Mouse (Mus musculus): Measurements from ENCODE around the gene Mcf2. TPM values are rescaled to one million over a fixed set of nuclear protein-coding genes. Genes with fewer than 3 reads are reported as not detected.
A peak's percentile ranks its signal among the peaks of the same experiment; 100 is the strongest.

The Mcf2 gene
- under 1 TPM in 1 of 2 experiments, not detected in 1; 0.07 TPM for total RNA-seq (2021)
- long read RNA-seq, experiment 1: 0 reads
- long read RNA-seq, experiment 2: 0 reads

GRCm38 (mm10) chrX:60178744-60179458 is at the start of gene Mcf2:
TSS of gene Mcf2 (minus strand) at chrX:60179089.
- peak; percentile 3 for DNase-seq

- DNase-seq: no peak
Measured at GRCm38 (mm10) chrX:60187726-60188125, 8.8 kb upstream of the Mcf2 start.

GRCm38 (mm10) chrX:60182611-60183010 is 3.7 kb upstream of the Mcf2 start:
- no peak for DNase-seq

- DNase-seq: no peak
Measured at GRCm38 (mm10) chrX:60178025-60178743, 705 bp downstream of the Mcf2 start.

- DNase-seq: no peak
Measured at GRCm38 (mm10) chrX:60170106-60170505, 8.8 kb downstream of the Mcf2 start.

GRCm38 (mm10) chrX:60169511-60169910 is 9.4 kb downstream of the Mcf2 start:
- no peak for DNase-seq

- no peak for DNase-seq
Measured at GRCm38 (mm10) chrX:60168796-60169195, 10.1 kb downstream of the Mcf2 start.

GRCm38 (mm10) chrX:60147268-60147974 is 31.5 kb downstream of the Mcf2 start:
- DNase-seq: no peak

DNA sequence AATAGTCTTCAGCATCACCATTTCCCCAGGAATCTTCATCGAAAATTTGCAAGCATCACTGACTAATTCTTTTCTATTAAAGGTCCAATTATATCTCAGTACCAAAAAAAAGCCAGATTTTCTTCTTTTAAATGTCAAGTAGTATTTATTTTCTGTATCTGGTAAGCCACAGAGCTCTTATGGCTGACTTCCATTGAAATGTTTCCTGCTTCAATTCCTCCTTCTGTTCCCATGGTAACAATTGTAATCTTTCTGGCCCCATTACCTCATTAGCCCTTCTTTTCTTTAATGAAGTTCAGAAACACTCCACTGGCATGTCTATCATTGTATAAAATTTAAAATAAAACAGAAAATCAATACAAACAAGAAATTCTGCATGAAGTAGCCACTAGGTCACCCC is 103.5 kb downstream of the Mcf2 start:
- no peak for DNase-seq

DNA sequence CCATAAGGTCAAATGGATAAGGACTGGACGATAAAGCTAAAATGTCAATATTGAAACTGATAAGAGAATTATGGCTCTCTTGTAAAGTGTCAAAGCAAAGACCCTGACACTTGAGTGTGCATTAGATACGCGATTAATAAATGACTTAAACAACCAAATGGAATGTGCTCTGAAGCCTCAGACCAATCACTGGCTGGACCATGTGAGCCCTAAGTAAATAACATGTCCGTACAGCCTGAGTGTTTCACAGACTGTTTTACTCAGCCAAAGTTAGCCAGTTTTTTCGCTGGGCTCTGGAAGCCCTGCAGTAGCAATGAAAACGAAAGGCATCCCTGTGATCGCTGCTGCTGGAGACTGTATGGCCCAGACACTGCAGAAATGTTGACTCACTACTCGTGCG is 123.7 kb downstream of the Mcf2 start:
- no peak for DNase-seq

- DNase-seq: no peak
Measured at GRCm38 (mm10) chrX:60054745-60055144, 124.1 kb downstream of the Mcf2 start.

DNA sequence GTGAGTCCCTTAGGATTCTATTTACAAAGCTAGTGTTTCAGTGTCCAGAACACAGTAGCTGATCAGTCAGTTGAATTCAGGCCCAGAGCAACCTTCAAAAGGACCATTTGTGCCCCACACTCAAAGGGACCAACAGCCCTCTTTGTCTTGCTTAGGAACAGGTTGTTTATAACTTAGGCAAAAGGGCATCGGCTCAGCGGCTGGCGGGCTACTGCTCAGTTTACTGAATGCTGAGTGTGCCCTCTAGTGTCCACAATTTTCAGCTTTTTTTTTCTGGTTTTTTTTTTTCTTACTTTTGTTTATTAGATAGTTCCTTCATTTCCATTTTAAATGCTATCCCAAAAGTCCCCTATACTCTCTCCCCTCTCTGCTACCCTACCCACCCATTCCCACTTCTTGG is 152.2 kb downstream of the Mcf2 start:
- DNase-seq: peak; percentile 13

GRCm38 (mm10) chrX:60021595-60021994 is 157.3 kb downstream of the Mcf2 start:
- DNase-seq: no peak

DNA sequence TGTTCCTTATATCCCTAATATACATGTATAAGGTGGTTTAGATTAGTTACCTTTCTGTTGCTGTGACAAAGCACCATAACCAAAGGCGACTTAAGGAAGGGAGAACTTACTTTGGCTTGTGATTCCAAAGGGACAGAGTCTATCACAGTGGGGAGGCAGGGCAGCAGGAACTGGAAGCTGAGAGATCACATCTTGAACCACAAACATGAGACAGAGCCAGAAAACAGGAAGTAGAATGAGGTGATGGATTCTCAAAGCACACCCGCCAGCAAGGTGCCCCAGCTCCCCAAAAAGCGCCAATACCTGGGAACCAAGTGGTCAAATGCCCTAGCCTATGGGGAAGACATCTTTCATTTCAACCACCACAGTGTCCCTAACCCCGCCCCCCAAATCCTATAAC is 157.9 kb downstream of the Mcf2 start:
- no peak for DNase-seq

- DNase-seq: no peak
Measured at GRCm38 (mm10) chrX:60014588-60014987, 164.3 kb downstream of the Mcf2 start.

DNA sequence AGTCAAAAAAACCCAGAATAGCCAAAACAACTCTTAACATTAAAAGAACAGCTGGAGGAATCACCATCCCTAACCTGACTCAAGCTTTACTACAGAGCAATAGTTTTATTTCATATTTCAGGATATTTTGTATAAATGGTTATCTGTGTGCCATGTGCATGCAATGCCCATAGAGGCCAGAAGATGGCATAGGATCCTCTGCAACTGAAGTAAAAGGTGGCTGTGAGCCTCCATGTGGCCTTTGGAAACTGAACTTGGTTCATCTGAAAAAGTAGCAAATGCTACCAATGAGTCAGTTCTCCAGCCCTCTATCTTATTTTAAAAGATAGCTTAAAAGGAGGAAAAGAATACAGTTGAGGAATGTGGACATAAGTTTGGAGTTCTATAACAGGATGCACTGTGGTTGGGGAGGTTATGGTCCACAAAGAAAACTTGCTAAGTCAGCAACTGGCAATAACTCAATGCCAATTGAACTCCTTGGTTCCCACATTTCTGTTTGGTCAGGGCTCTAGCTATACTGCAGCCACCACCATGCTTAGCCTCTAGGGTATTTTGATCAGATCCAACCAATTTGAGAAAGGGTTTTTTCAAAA is 165.7 kb downstream of the Mcf2 start:
- DNase-seq: peak; percentile 10

Other genes with a start within 250 kb of the Mcf2 start
- gene F9, start 179.6 kb downstream of the Mcf2 start, total RNA-seq (2021): not detected